Mouse (Mus musculus) hindbrain, embryonic 16.5 days (tissue): ENCODE results near the gene Btbd35f29. TPM values are rescaled to one million over a fixed set of nuclear protein-coding genes. Genes with fewer than 3 reads are reported as not detected.

ENCODE experiments used
- polyA plus RNA-seq: library from polyadenylated mRNA; unstranded; fragments of >200 nt; fragmentation: Nextera tagmentation; extraction: Ambion mirVana; gene quantifications from 2 replicates; pipeline ENCODE4 v1.2.1, GENCODE M21; 2015

Gene Btbd35f29
- polyA plus RNA-seq, 1 experiment from 2014 or later = not detected

Other genes with a start within 250 kb of the Btbd35f29 start
- gene Spin2f, start 136.2 kb downstream of the Btbd35f29 start, polyA plus RNA-seq = not detected in 2 replicates
- gene Btbd35f26, start 218.8 kb downstream of the Btbd35f29 start, polyA plus RNA-seq = not detected in 2 replicates